Mouse (Mus musculus): ENCODE results near the gene Taf11.

Taf11 gene

GRCm38 (mm10) chr17:27920676-27921075 is 11.0 kb upstream of the Taf11 start:
- no peak for DNase-seq (ENCODE audit: low read depth)

- DNase-seq (ENCODE audit: low read depth) = no peak
Observed at GRCm38 (mm10) chr17:27916366-27916765, 6.7 kb upstream of the Taf11 start.

GRCm38 (mm10) chr17:27914742-27915141 is 5.1 kb upstream of the Taf11 start:
- DNase-seq (ENCODE audit: low read depth) = no peak

GRCm38 (mm10) chr17:27911371-27911770 is 1.7 kb upstream of the Taf11 start:
- DNase-seq (ENCODE audit: low read depth) = no peak

GRCm38 (mm10) chr17:27908888-27909621 is 589 bp downstream of the Taf11 start, which contains the start of gene Anks1:
Anks1 (plus strand) TSS chr17:27909306.
- peak; percentile 68 for DNase-seq (ENCODE audit: low read depth)

GRCm38 (mm10) chr17:27908206-27908887 is 1.3 kb downstream of the Taf11 start:
- peak; percentile 18 for DNase-seq (ENCODE audit: low read depth)

- DNase-seq (ENCODE audit: low read depth) = peak; percentile 89
Observed at GRCm38 (mm10) chr17:27907512-27908205, 2.0 kb downstream of the Taf11 start.

- no peak for DNase-seq (ENCODE audit: low read depth)
Observed at GRCm38 (mm10) chr17:27886499-27887210, 23.0 kb downstream of the Taf11 start.

GRCm38 (mm10) chr17:27883994-27884393 is 25.6 kb downstream of the Taf11 start:
- no peak for DNase-seq (ENCODE audit: low read depth)

GRCm38 (mm10) chr17:27883129-27883528 is 26.5 kb downstream of the Taf11 start:
- DNase-seq (ENCODE audit: low read depth) = no peak

GRCm38 (mm10) chr17:27881518-27881917 is 28.1 kb downstream of the Taf11 start:
- no peak for DNase-seq (ENCODE audit: low read depth)

GRCm38 (mm10) chr17:27874510-27874909 is 35.1 kb downstream of the Taf11 start:
- DNase-seq (ENCODE audit: low read depth) = no peak

- no peak for DNase-seq (ENCODE audit: low read depth)
Observed at GRCm38 (mm10) chr17:27873583-27873982, 36.1 kb downstream of the Taf11 start.

- DNase-seq (ENCODE audit: low read depth) = no peak
Observed at GRCm38 (mm10) chr17:27871851-27872250, 37.8 kb downstream of the Taf11 start.

- no peak for DNase-seq (ENCODE audit: low read depth)
Observed at GRCm38 (mm10) chr17:27866737-27867136, 42.9 kb downstream of the Taf11 start.

- DNase-seq (ENCODE audit: low read depth) = no peak
Observed at GRCm38 (mm10) chr17:27865461-27865860, 44.2 kb downstream of the Taf11 start.

GRCm38 (mm10) chr17:27859131-27859530 is 50.5 kb downstream of the Taf11 start:
- DNase-seq (ENCODE audit: low read depth) = no peak

- DNase-seq (ENCODE audit: low read depth) = no peak
Observed at GRCm38 (mm10) chr17:27857649-27858475, 51.8 kb downstream of the Taf11 start.

- peak; percentile 41 for DNase-seq (ENCODE audit: low read depth)
Observed at GRCm38 (mm10) chr17:27856798-27857648, 52.6 kb downstream of the Taf11 start.

GRCm38 (mm10) chr17:27856265-27856797 is 53.3 kb downstream of the Taf11 start, which contains the start of gene Uhrf1bp1:
Uhrf1bp1 (plus strand) TSS chr17:27856441.
- peak; percentile 73 for DNase-seq (ENCODE audit: low read depth)
